Mouse (Mus musculus): ENCODE measurements around the gene Rps11. TPM values are rescaled to one million over a fixed set of nuclear protein-coding genes. Genes with fewer than 3 reads are reported as not detected.
"Not testable (repeated sequence)": the region's sequence is repeated elsewhere in the genome, so short reads cannot be mapped to it uniquely, and the experiment has no call there.

The Rps11 gene
- polyA plus RNA-seq, 1 experiment from 2014 or later: 1,846 TPM

GRCm38 (mm10) chr7:45107052-45107645, 17.1 kb downstream of the Rps11 start:
- Histone ChIP-seq H3K27me3 (ENCODE audit: low read depth, poor library complexity, severe bottlenecking) (no peaks in the 10 kb centered on the region), H3K9me3 (replicated peaks) (no peaks in the 10 kb centered on the region), H3K4me1 (peaks cover 29% of the 10 kb centered on the region), H3K27ac (peak overlapping the region; percentile 65; the same call in 1 of the 2 replicates), H3K4me3 (no peak overlapping the region), H3K36me3 (no peaks in the 10 kb centered on the region)
- 61% methylated on average over 5 of the region's 5 CpGs for WGBS
- no peak for DNase-seq (ENCODE audit: low spot score)

- no peaks in the 10 kb centered on the region for H3K27me3 ChIP-seq (ENCODE audit: low read depth, poor library complexity, severe bottlenecking)
- H3K4me1 ChIP-seq: peaks cover 29% of the 10 kb centered on the region
- H3K36me3 ChIP-seq: no peaks in the 10 kb centered on the region
- no peak for DNase-seq (ENCODE audit: low spot score)
- WGBS: 50% methylated on average over 6 of the region's 6 CpGs
- no peaks in the 10 kb centered on the region for H3K9me3 ChIP-seq (replicated peaks)
- H3K4me3 ChIP-seq: no peak overlapping the region
- peak overlapping the region; percentile 65; the same call in 1 of the 2 replicates for H3K27ac ChIP-seq
Measured at GRCm38 (mm10) chr7:45106441-45106840, 17.8 kb downstream of the Rps11 start.

- Histone ChIP-seq H3K9me3 (replicated peaks) (no peaks in the 10 kb centered on the region), H3K27ac (peak overlapping the region; percentile 30; the same call in 1 of the 2 replicates), H3K27me3 (ENCODE audit: low read depth, poor library complexity, severe bottlenecking) (no peaks in the 10 kb centered on the region), H3K36me3 (no peaks in the 10 kb centered on the region), H3K4me1 (peaks cover 29% of the 10 kb centered on the region), H3K4me3 (no peak overlapping the region)
- no peak for DNase-seq (ENCODE audit: low spot score)
- WGBS: 81% methylated on average over 8 of the region's 8 CpGs
Measured at GRCm38 (mm10) chr7:45105491-45105890, 18.7 kb downstream of the Rps11 start.

- Histone ChIP-seq H3K27me3 (ENCODE audit: low read depth, poor library complexity, severe bottlenecking) (no peaks in the 10 kb centered on the region), H3K4me1 (peaks cover 29% of the 10 kb centered on the region), H3K4me3 (no peak overlapping the region), H3K27ac (peak overlapping the region; percentile 30; the same call in 1 of the 2 replicates), H3K9me3 (replicated peaks) (no peaks in the 10 kb centered on the region), H3K36me3 (no peaks in the 10 kb centered on the region)
- no peak for DNase-seq (ENCODE audit: low spot score)
- WGBS: 83% methylated on average over 5 of the region's 5 CpGs
Measured at GRCm38 (mm10) chr7:45104941-45105340, 19.3 kb downstream of the Rps11 start.

GRCm38 (mm10) chr7:45103652-45104180, 20.5 kb downstream of the Rps11 start, which contains the start of gene Fcgrt:
Gene Fcgrt (minus strand): TSS chr7:45103851.
- no peaks in the 10 kb centered on the region for H3K36me3 ChIP-seq
- no peaks in the 10 kb centered on the region for H3K9me3 ChIP-seq (replicated peaks)
- peak within 1 kb of the TSS; percentile 78 for H3K27ac ChIP-seq
- peaks cover 29% of the 10 kb centered on the region for H3K4me1 ChIP-seq
- 54% methylated on average over 7 of the region's 7 CpGs for WGBS
- H3K4me3 ChIP-seq: peak within 1 kb of the TSS; percentile 16; the same call in 1 of the 2 replicates
- no peaks in the 10 kb centered on the region for H3K27me3 ChIP-seq (ENCODE audit: low read depth, poor library complexity, severe bottlenecking)
- no peak for DNase-seq (ENCODE audit: low spot score)

GRCm38 (mm10) chr7:45102940-45103585, 21.2 kb downstream of the Rps11 start:
- Histone ChIP-seq H3K4me1 (peaks cover 29% of the 10 kb centered on the region), H3K36me3 (no peaks in the 10 kb centered on the region), H3K27ac (peak overlapping the region; percentile 78), H3K9me3 (replicated peaks) (no peaks in the 10 kb centered on the region), H3K27me3 (ENCODE audit: low read depth, poor library complexity, severe bottlenecking) (no peaks in the 10 kb centered on the region), H3K4me3 (no peak overlapping the region)
- WGBS: 78% methylated on average over 9 of the region's 9 CpGs
- DNase-seq (ENCODE audit: low spot score): no peak

GRCm38 (mm10) chr7:45102441-45102840, 21.8 kb downstream of the Rps11 start:
- H3K27ac ChIP-seq: no peak overlapping the region; the same call in 1 of the 2 replicates
- H3K4me3 ChIP-seq: no peak overlapping the region
- H3K9me3 ChIP-seq (replicated peaks): no peaks in the 10 kb centered on the region
- no peaks in the 10 kb centered on the region for H3K27me3 ChIP-seq (ENCODE audit: low read depth, poor library complexity, severe bottlenecking)
- no peak for DNase-seq (ENCODE audit: low spot score)
- WGBS: 91% methylated on average over 11 of the region's 11 CpGs
- H3K36me3 ChIP-seq: no peaks in the 10 kb centered on the region
- H3K4me1 ChIP-seq: peaks cover 31% of the 10 kb centered on the region

GRCm38 (mm10) chr7:45100046-45100445, 24.2 kb downstream of the Rps11 start:
- Histone ChIP-seq H3K36me3 (no peaks in the 10 kb centered on the region), H3K27me3 (ENCODE audit: low read depth, poor library complexity, severe bottlenecking) (no peaks in the 10 kb centered on the region), H3K9me3 (replicated peaks) (no peaks in the 10 kb centered on the region), H3K27ac (no peak overlapping the region), H3K4me1 (peaks cover 28% of the 10 kb centered on the region), H3K4me3 (no peak overlapping the region)
- 93% methylated on average over 6 of the region's 6 CpGs for WGBS
- DNase-seq (ENCODE audit: low spot score): no peak

GRCm38 (mm10) chr7:45098541-45099240, 25.5 kb downstream of the Rps11 start:
- no peaks in the 10 kb centered on the region for H3K36me3 ChIP-seq
- no peaks in the 10 kb centered on the region for H3K27me3 ChIP-seq (ENCODE audit: low read depth, poor library complexity, severe bottlenecking)
- WGBS: 89% methylated on average over 8 of the region's 8 CpGs
- DNase-seq (ENCODE audit: low spot score): no peak
- no peak overlapping the region for H3K27ac ChIP-seq
- H3K4me1 ChIP-seq: peaks cover 33% of the 10 kb centered on the region
- no peaks in the 10 kb centered on the region for H3K9me3 ChIP-seq (replicated peaks)
- no peak overlapping the region for H3K4me3 ChIP-seq

- DNase-seq (ENCODE audit: low spot score): no peak
- Histone ChIP-seq H3K9me3 (replicated peaks) (no peaks in the 10 kb centered on the region), H3K27ac (no peak overlapping the region), H3K4me1 (peaks cover 34% of the 10 kb centered on the region), H3K36me3 (no peaks in the 10 kb centered on the region), H3K27me3 (ENCODE audit: low read depth, poor library complexity, severe bottlenecking) (no peaks in the 10 kb centered on the region), H3K4me3 (no peak overlapping the region)
- 74% methylated on average over 6 of the region's 6 CpGs for whole genome bisulfite sequencing
Measured at GRCm38 (mm10) chr7:45097479-45097878, 26.8 kb downstream of the Rps11 start.

- not testable (repeated sequence) for H3K27ac ChIP-seq; H3K4me3 ChIP-seq; H3K27me3 ChIP-seq (ENCODE audit: low read depth, poor library complexity, severe bottlenecking); H3K9me3 ChIP-seq (replicated peaks); H3K36me3 ChIP-seq; DNase-seq (ENCODE audit: low spot score)
- WGBS: 97% methylated on average over 14 of the region's 14 CpGs
- H3K4me1 ChIP-seq: peaks cover 43% of the 10 kb centered on the region
Measured at GRCm38 (mm10) chr7:45095965-45096364, 28.3 kb downstream of the Rps11 start.

- Histone ChIP-seq H3K27me3 (ENCODE audit: low read depth, poor library complexity, severe bottlenecking) (no peaks in the 10 kb centered on the region), H3K4me1 (peaks cover 49% of the 10 kb centered on the region), H3K27ac (peak overlapping the region; percentile 91), H3K4me3 (no peak overlapping the region), H3K36me3 (peaks cover 3% of the 10 kb centered on the region), H3K9me3 (replicated peaks) (no peaks in the 10 kb centered on the region)
- DNase-seq (ENCODE audit: low spot score): no peak
- 78% methylated on average over 6 of the region's 6 CpGs for WGBS
Measured at GRCm38 (mm10) chr7:45095367-45095766, 28.9 kb downstream of the Rps11 start.

GRCm38 (mm10) chr7:45094121-45094520, 30.1 kb downstream of the Rps11 start:
- H3K4me1 ChIP-seq: peaks cover 51% of the 10 kb centered on the region
- DNase-seq (ENCODE audit: low spot score): peak; percentile 69
- peak overlapping the region; percentile 29 for H3K4me3 ChIP-seq
- 6% methylated on average over 7 of the region's 7 CpGs for WGBS
- peaks cover 11% of the 10 kb centered on the region for H3K36me3 ChIP-seq
- H3K9me3 ChIP-seq (replicated peaks): no peaks in the 10 kb centered on the region
- H3K27ac ChIP-seq: peak overlapping the region; percentile 91
- H3K27me3 ChIP-seq (ENCODE audit: low read depth, poor library complexity, severe bottlenecking): no peaks in the 10 kb centered on the region
